8 mouse cellular contexts compared by ENCODE assay signal in the genomic region with DNA sequence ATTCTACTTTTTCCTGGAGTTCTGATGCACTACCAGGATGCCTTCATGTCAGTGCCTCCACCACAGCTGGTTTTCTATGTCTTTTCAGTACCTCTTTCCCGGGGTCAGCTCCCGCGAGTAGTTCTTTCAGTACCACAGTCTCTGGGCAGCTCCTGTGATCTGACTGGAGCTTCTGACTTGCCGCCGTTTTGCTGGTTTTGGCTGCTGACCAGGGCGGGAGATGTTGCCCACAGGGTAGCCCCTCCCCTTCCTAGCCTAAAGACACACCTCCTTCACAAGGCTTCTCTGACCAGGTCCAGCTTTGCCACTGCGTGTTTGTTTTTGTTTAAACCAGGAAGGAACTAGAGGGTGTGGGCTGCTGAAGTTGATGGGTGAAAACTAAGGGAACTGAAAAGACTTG. TPM values are rescaled to one million over a fixed set of nuclear protein-coding genes. Genes with fewer than 3 reads are reported as not detected.
DNase-seq lines count a peak whose midpoint lies in the region; ATAC-seq and TF ChIP-seq lines count a peak whose summit lies in the region.

Gene Neurod4, minus strand, starts transcription at position 175 of the 400 bp plus-strand sequence.

- WGBS in hindbrain, embryonic 12.5 days, result 2% methylated on average over 7 of the region's 7 CpGs
- 1% methylated on average over 7 of the region's 7 CpGs for WGBS in liver, postnatal 0 days (ENCODE audit: insufficient replicate concordance)

- H3K27me3 ChIP-seq in hindbrain, embryonic 12.5 days, result no peaks in the 10 kb centered on the region
- H3K27me3 ChIP-seq in liver, postnatal 0 days (ENCODE audit: insufficient read depth, low read length), result no peaks in the 10 kb centered on the region
- no peaks in the 10 kb centered on the region for H3K27me3 ChIP-seq in splenic B cell, adult 2 months (ENCODE audit: control insufficient read depth, insufficient read depth, low read length, poor library complexity, severe bottlenecking)

- peak within 1 kb of the TSS; percentile 30 for H3K4me2 ChIP-seq in hindbrain, embryonic 12.5 days (replicated peaks)
- H3K4me2 ChIP-seq in liver, postnatal 0 days (ENCODE audit: low read depth, low read length), result no peak within 1 kb of the TSS

- 0 out of 2 replicates have a peak, but pooled peaks have one; percentile 17 for ATAC-seq in hindbrain, embryonic 12.5 days (ENCODE audit: low FRiP score)
- peak; percentile 45 for ATAC-seq in liver, postnatal 0 days

- TF ChIP-seq CTCF in liver, postnatal 0 days (IDR thresholded peaks at IDR 0.05; ENCODE audit: low read depth), result no peak

- DNase-seq in kidney, adult 11 months, result peak; percentile 5
- DNase-seq in kidney, adult 8-10 months, result no peak
- DNase-seq in c-Kit-positive CD71-negative TER-119-negative erythroid progenitor cells, embryonic 14.5 days (ENCODE audit: low read depth), result peak; percentile 4
- DNase-seq in liver, postnatal 0 days, result peak; percentile 27
- DNase-seq in splenic B cell, adult 2 months (ENCODE audit: low read depth, low spot score), result peak; percentile 56
- DNase-seq in spleen, adult 12 weeks (ENCODE audit: low spot score), result no peak
- DNase-seq in thymus, postnatal 14 days, result no peak

- H3K27ac ChIP-seq in hindbrain, embryonic 12.5 days, result no peak within 1 kb of the TSS
- no peak within 1 kb of the TSS for H3K27ac ChIP-seq in liver, postnatal 0 days (ENCODE audit: low read depth)

- peak within 1 kb of the TSS; percentile 8 for H3K4me3 ChIP-seq in hindbrain, embryonic 12.5 days
- H3K4me3 ChIP-seq in liver, postnatal 0 days (ENCODE audit: low read depth, low read length), result no peak within 1 kb of the TSS

- TF ChIP-seq EP300 in liver, postnatal 0 days (IDR thresholded peaks at IDR 0.05; ENCODE audit: low read depth), result no peak

- no peaks in the 10 kb centered on the region for H3K36me3 ChIP-seq in hindbrain, embryonic 12.5 days
- no peaks in the 10 kb centered on the region for H3K36me3 ChIP-seq in liver, postnatal 0 days (replicated peaks; ENCODE audit: insufficient read depth, low read length)
- H3K36me3 ChIP-seq in splenic B cell, adult 2 months (ENCODE audit: control insufficient read depth, insufficient read depth, low read length, poor library complexity, severe bottlenecking), result no peaks in the 10 kb centered on the region

- peaks cover 7% of the 10 kb centered on the region for H3K4me1 ChIP-seq in hindbrain, embryonic 12.5 days
- H3K4me1 ChIP-seq in liver, postnatal 0 days (ENCODE audit: insufficient read depth), result no peaks in the 10 kb centered on the region

- no peaks in the 10 kb centered on the region for H3K9me3 ChIP-seq in hindbrain, embryonic 12.5 days (replicated peaks)
- H3K9me3 ChIP-seq in liver, postnatal 0 days (ENCODE audit: low read length), result no peaks in the 10 kb centered on the region

- H3K9ac ChIP-seq in hindbrain, embryonic 12.5 days, result no peak within 1 kb of the TSS
- no peak within 1 kb of the TSS for H3K9ac ChIP-seq in liver, postnatal 0 days (replicated peaks)

RNA-seq across cellular contexts. Expression of gene Neurod4, which starts in this region (rescaled TPM):
- polyA plus RNA-seq in hindbrain, embryonic 12.5 days (2016; fragmentation: Nextera tagmentation; extraction: Ambion mirVana), result 7.8 and 8.6 TPM in 2 replicates
- not detected in 2 replicates for polyA plus RNA-seq in liver, postnatal 0 days (2015; fragmentation: Nextera tagmentation; extraction: Ambion mirVana)

Comparison
In these comparisons a context has a peak if more than half of its experiments do, and no peak if none do; other contexts are left out.
1. DNase-seq: peak in kidney, adult 11 months (single experiment), c-Kit-positive CD71-negative TER-119-negative erythroid progenitor cells, embryonic 14.5 days (single experiment) and splenic B cell, adult 2 months (single experiment); none in kidney, adult 8-10 months (0 of 2), spleen, adult 12 weeks (single experiment) and thymus, postnatal 14 days (single experiment).
2. Peak in DNase-seq and ATAC-seq in liver, postnatal 0 days; RNA of the gene not detected or under 1 TPM.